Mouse (Mus musculus): ENCODE measurements around the gene Morc3.

DNA sequence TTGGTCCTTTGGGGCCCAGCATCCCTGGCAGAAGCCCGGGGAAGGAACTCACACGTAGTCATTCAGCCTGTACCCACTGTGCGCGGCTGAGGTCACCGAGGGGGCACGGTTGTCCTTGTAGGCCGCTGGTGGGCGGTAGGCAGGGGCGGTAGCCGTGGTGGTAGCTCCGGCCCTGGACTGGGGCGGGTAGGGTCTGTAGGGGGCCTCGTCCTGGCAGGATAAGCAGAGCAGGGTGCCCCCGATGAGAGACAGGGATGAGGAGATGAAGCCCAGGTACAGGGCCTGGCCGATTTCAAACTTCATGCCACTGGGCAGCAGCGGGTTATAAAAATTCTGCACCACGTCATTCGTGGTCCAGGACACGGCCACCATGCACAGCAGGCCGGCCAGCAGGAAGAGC lies 87.3 kb downstream of the Morc3 start:
- TF ChIP-seq POLR2A (IDR thresholded peaks at IDR 0.05; ENCODE audit: borderline replicate concordance, control insufficient read depth, low read depth, low read length) (no peak), CTCF (IDR thresholded peaks at IDR 0.05; ENCODE audit: control insufficient read depth, insufficient read depth, low read length) (no peak)
